Comparison of ENCODE assay signal across 8 mouse cellular contexts in the genomic region with DNA sequence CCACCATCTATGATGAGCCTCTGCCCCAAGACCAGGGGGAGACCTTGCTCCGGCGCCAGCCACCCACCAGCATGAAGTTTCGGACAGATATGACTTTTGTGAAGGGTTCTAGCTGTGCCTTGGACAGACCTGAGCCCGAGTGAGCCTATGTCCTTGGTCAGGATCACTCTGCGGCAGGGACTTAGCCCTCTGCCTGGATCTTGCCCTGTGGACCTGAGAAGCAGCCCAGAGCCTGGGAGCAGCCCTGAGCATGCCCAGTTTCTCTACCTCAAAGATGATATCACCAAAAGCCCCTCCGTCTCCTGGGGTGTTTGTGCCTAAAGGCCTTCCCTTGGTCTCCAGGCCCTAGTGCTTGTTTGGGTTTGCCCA. TPM values are rescaled to one million over a fixed set of nuclear protein-coding genes. Genes with fewer than 3 reads are reported as not detected.
A peak's percentile ranks its signal among the peaks of the same experiment; 100 is the strongest.
DNase-seq lines count a peak whose midpoint lies in the region; ATAC-seq and TF ChIP-seq lines count a peak whose summit lies in the region.

No protein-coding gene starts in this region.

- no peak for TF ChIP-seq EP300 in ES-Bruce4 (IDR thresholded peaks at IDR 0.05; ENCODE audit: insufficient read depth, low read depth, low read length)
- no peak for TF ChIP-seq EP300 in liver, postnatal 0 days (IDR thresholded peaks at IDR 0.05; ENCODE audit: low read depth)

- peaks cover 72% of the 10 kb centered on the region for H3K36me3 ChIP-seq in heart, embryonic 13.5 days
- peaks cover 20% of the 10 kb centered on the region for H3K36me3 ChIP-seq in ES-Bruce4 (ENCODE audit: control insufficient read depth, insufficient read depth, low read length, poor library complexity, severe bottlenecking)
- peaks cover 56% of the 10 kb centered on the region for H3K36me3 ChIP-seq in forebrain, embryonic 15.5 days
- peaks cover 40% of the 10 kb centered on the region for H3K36me3 ChIP-seq in liver, postnatal 0 days (replicated peaks; ENCODE audit: insufficient read depth, low read length)

- peaks cover 15% of the 10 kb centered on the region for H3K4me1 ChIP-seq in heart, embryonic 13.5 days
- no peaks in the 10 kb centered on the region for H3K4me1 ChIP-seq in ES-Bruce4 (ENCODE audit: control insufficient read depth, insufficient read depth, low read length)
- H3K4me1 ChIP-seq in forebrain, embryonic 15.5 days, result peaks cover 22% of the 10 kb centered on the region
- peaks cover 14% of the 10 kb centered on the region for H3K4me1 ChIP-seq in liver, postnatal 0 days (ENCODE audit: insufficient read depth)

- peak overlapping the region; percentile 100 for H3K4me2 ChIP-seq in heart, embryonic 13.5 days
- H3K4me2 ChIP-seq in forebrain, embryonic 15.5 days (replicated peaks), result peak overlapping the region; percentile 99
- H3K4me2 ChIP-seq in liver, postnatal 0 days (ENCODE audit: low read depth, low read length), result peak overlapping the region; percentile 100

- no peak for TF ChIP-seq CTCF in ES-Bruce4 (IDR thresholded peaks at IDR 0.05; ENCODE audit: low read depth, low read length)
- TF ChIP-seq CTCF in liver, postnatal 0 days (IDR thresholded peaks at IDR 0.05; ENCODE audit: low read depth), result no peak

- peak overlapping the region; percentile 78 for H3K27ac ChIP-seq in heart, embryonic 13.5 days (replicated peaks)
- H3K27ac ChIP-seq in ES-Bruce4 (ENCODE audit: insufficient read depth, low read length), result peak overlapping the region; percentile 70
- peak overlapping the region; percentile 83 for H3K27ac ChIP-seq in forebrain, embryonic 15.5 days (replicated peaks)
- peak overlapping the region; percentile 90 for H3K27ac ChIP-seq in liver, postnatal 0 days (ENCODE audit: low read depth)

- 50% methylated on average over 6 of the region's 6 CpGs for WGBS in heart, embryonic 13.5 days
- 69% methylated on average over 6 of the region's 6 CpGs for WGBS in forebrain, embryonic 15.5 days
- 45% methylated on average over 6 of the region's 6 CpGs for WGBS in liver, postnatal 0 days (ENCODE audit: insufficient replicate concordance)

- no peak for ATAC-seq in heart, embryonic 13.5 days (ENCODE audit: extremely low read depth, insufficient number of reproducible peaks, low FRiP score, low TSS enrichment)
- ATAC-seq in forebrain, embryonic 15.5 days (replicated peaks), result peak; percentile 38
- peak; percentile 43 for ATAC-seq in liver, postnatal 0 days
- ATAC-seq in cerebellum, adult (ENCODE audit: insufficient number of reproducible peaks, low FRiP score, low TSS enrichment), result no peak

- DNase-seq in heart, postnatal 36 days, result no peak
- DNase-seq in liver, postnatal 0 days, result no peak
- no peak for DNase-seq in layer of hippocampus, postnatal 10 days (ENCODE audit: low spot score in 2 of 2)
- DNase-seq in T-cell, adult 2 months (ENCODE audit: low spot score), result no peak

- H3K4me3 ChIP-seq in heart, embryonic 13.5 days, result peak overlapping the region; percentile 84
- peak overlapping the region; percentile 95 for H3K4me3 ChIP-seq in ES-Bruce4 (ENCODE audit: low read depth, low read length)
- peak overlapping the region; percentile 85 for H3K4me3 ChIP-seq in forebrain, embryonic 15.5 days
- H3K4me3 ChIP-seq in liver, postnatal 0 days (ENCODE audit: low read depth, low read length), result peak overlapping the region; percentile 93

- no peaks in the 10 kb centered on the region for H3K27me3 ChIP-seq in heart, embryonic 13.5 days (replicated peaks)
- H3K27me3 ChIP-seq in ES-Bruce4 (ENCODE audit: control insufficient read depth, insufficient read depth, low read length, poor library complexity, severe bottlenecking), result no peaks in the 10 kb centered on the region
- H3K27me3 ChIP-seq in forebrain, embryonic 15.5 days, result no peaks in the 10 kb centered on the region
- H3K27me3 ChIP-seq in liver, postnatal 0 days (ENCODE audit: insufficient read depth, low read length), result no peaks in the 10 kb centered on the region

- no peaks in the 10 kb centered on the region for H3K9me3 ChIP-seq in heart, embryonic 13.5 days
- H3K9me3 ChIP-seq in ES-Bruce4 (replicated peaks; ENCODE audit: control insufficient read depth, insufficient read depth, low read length, poor library complexity, severe bottlenecking), result no peaks in the 10 kb centered on the region
- no peaks in the 10 kb centered on the region for H3K9me3 ChIP-seq in forebrain, embryonic 15.5 days
- no peaks in the 10 kb centered on the region for H3K9me3 ChIP-seq in liver, postnatal 0 days (ENCODE audit: low read length)

- peak overlapping the region; percentile 93 for H3K9ac ChIP-seq in heart, embryonic 13.5 days
- peak overlapping the region; percentile 83 for H3K9ac ChIP-seq in ES-Bruce4 (ENCODE audit: low read depth, poor library complexity, severe bottlenecking)
- H3K9ac ChIP-seq in forebrain, embryonic 15.5 days (replicated peaks), result peak overlapping the region; percentile 77
- H3K9ac ChIP-seq in liver, postnatal 0 days (replicated peaks), result peak overlapping the region; percentile 84

- intact Hi-C loops in heart, postnatal 36 days (cut with DNase I), result no loop called here

- no peak for TF ChIP-seq POLR2A in ES-Bruce4 (IDR thresholded peaks at IDR 0.05; ENCODE audit: insufficient read depth, low read length)

RNA-seq across cellular contexts. Expression of gene Gpn2, which starts 0.5 kb away (rescaled TPM):
- 11.2 and 12.8 TPM in 2 replicates for polyA plus RNA-seq in heart, embryonic 13.5 days (2015; fragmentation: Nextera tagmentation; extraction: Ambion mirVana)
- total RNA-seq in heart, postnatal 36 days (2021), result 1 to 10 TPM; 7.0 TPM
- polyA plus RNA-seq in ES-Bruce4 (2011; ENCODE audit: insufficient read depth, insufficient read length, low read depth, missing spikeins), result 22.2 and 24.3 TPM in 2 replicates
- 24.0 and 25.7 TPM in 2 replicates for polyA plus RNA-seq in forebrain, embryonic 15.5 days (2015; fragmentation: Nextera tagmentation; extraction: Ambion mirVana)
- 10.2 and 10.9 TPM in 2 replicates for polyA plus RNA-seq in liver, postnatal 0 days (2015; fragmentation: Nextera tagmentation; extraction: Ambion mirVana)
- total RNA-seq in layer of hippocampus, postnatal 10 days (2021), result 10 to 100 TPM; 12.4 to 14.8 TPM

RNA-seq across cellular contexts. Expression of gene Gpatch3, which starts 9.1 kb away (rescaled TPM):
- polyA plus RNA-seq in heart, embryonic 13.5 days (2015; fragmentation: Nextera tagmentation; extraction: Ambion mirVana), result 5.0 and 5.3 TPM in 2 replicates
- 1 to 10 TPM; 3.3 to 5.5 TPM for total RNA-seq in heart, postnatal 36 days (2021)
- 3.9 and 7.9 TPM in 2 replicates for polyA plus RNA-seq in ES-Bruce4 (2011; ENCODE audit: insufficient read depth, insufficient read length, low read depth, missing spikeins)
- 7.9 and 9.0 TPM in 2 replicates for polyA plus RNA-seq in forebrain, embryonic 15.5 days (2015; fragmentation: Nextera tagmentation; extraction: Ambion mirVana)
- polyA plus RNA-seq in liver, postnatal 0 days (2015; fragmentation: Nextera tagmentation; extraction: Ambion mirVana), result 4.5 and 5.3 TPM in 2 replicates
- total RNA-seq in layer of hippocampus, postnatal 10 days (2021), result 1 to 10 TPM; 6.3 to 8.5 TPM

RNA-seq across cellular contexts. Expression of gene Sfn, which starts 18.3 kb away (rescaled TPM):
- 1.2 and 2.9 TPM in 2 replicates for polyA plus RNA-seq in heart, embryonic 13.5 days (2015; fragmentation: Nextera tagmentation; extraction: Ambion mirVana)
- total RNA-seq in heart, postnatal 36 days (2021), result 1 to 10 TPM; 1.1 to 1.5 TPM
- 250 and 292 TPM in 2 replicates for polyA plus RNA-seq in ES-Bruce4 (2011; ENCODE audit: insufficient read depth, insufficient read length, low read depth, missing spikeins)
- 0.97 and 1.1 TPM in 2 replicates for polyA plus RNA-seq in forebrain, embryonic 15.5 days (2015; fragmentation: Nextera tagmentation; extraction: Ambion mirVana)
- polyA plus RNA-seq in liver, postnatal 0 days (2015; fragmentation: Nextera tagmentation; extraction: Ambion mirVana), result 0.40 and 0.59 TPM in 2 replicates
- total RNA-seq in layer of hippocampus, postnatal 10 days (2021), result 1 to 10 TPM; 1.8 to 2.1 TPM

RNA-seq across cellular contexts. Expression of gene Nr0b2, which starts 30.5 kb away (rescaled TPM):
- polyA plus RNA-seq in heart, embryonic 13.5 days (2015; fragmentation: Nextera tagmentation; extraction: Ambion mirVana), result 10.5 and 10.8 TPM in 2 replicates
- 10 to 100 TPM; 14.2 to 15.3 TPM for total RNA-seq in heart, postnatal 36 days (2021)
- not detected in 2 replicates for polyA plus RNA-seq in ES-Bruce4 (2011; ENCODE audit: insufficient read depth, insufficient read length, low read depth, missing spikeins)
- not detected in 2 replicates for polyA plus RNA-seq in forebrain, embryonic 15.5 days (2015; fragmentation: Nextera tagmentation; extraction: Ambion mirVana)
- polyA plus RNA-seq in liver, postnatal 0 days (2015; fragmentation: Nextera tagmentation; extraction: Ambion mirVana), result 32.7 and 44.1 TPM in 2 replicates
- not detected for total RNA-seq in layer of hippocampus, postnatal 10 days (2021)

RNA-seq across cellular contexts. Expression of gene Nudc, which starts 37.9 kb away (rescaled TPM):
- polyA plus RNA-seq in heart, embryonic 13.5 days (2015; fragmentation: Nextera tagmentation; extraction: Ambion mirVana), result 218 and 226 TPM in 2 replicates
- 10 to 100 TPM; 68.6 to 76.2 TPM for total RNA-seq in heart, postnatal 36 days (2021)
- 274 and 303 TPM in 2 replicates for polyA plus RNA-seq in ES-Bruce4 (2011; ENCODE audit: insufficient read depth, insufficient read length, low read depth, missing spikeins)
- polyA plus RNA-seq in forebrain, embryonic 15.5 days (2015; fragmentation: Nextera tagmentation; extraction: Ambion mirVana), result 276 and 280 TPM in 2 replicates
- polyA plus RNA-seq in liver, postnatal 0 days (2015; fragmentation: Nextera tagmentation; extraction: Ambion mirVana), result 118 and 129 TPM in 2 replicates
- total RNA-seq in layer of hippocampus, postnatal 10 days (2021), result 100 to 1,000 TPM; 117 to 129 TPM

Comparison
In these comparisons a context has a peak if more than half of its experiments do, and no peak if none do; other contexts are left out.
1. ATAC-seq: peak in forebrain, embryonic 15.5 days (single experiment) and liver, postnatal 0 days (single experiment); none in heart, embryonic 13.5 days (single experiment) and cerebellum, adult (single experiment).
2. RNA of gene Sfn, which starts 18.3 kb away (polyA plus RNA-seq): 250 to 292 TPM in ES-Bruce4; 1.2 to 2.9 TPM in heart, embryonic 13.5 days, 0.97 to 1.1 TPM in forebrain, embryonic 15.5 days and 0.40 to 0.59 TPM in liver, postnatal 0 days; every median in the first group is over 10 times any median in the second.
3. Peak in every context shown above with its lines, with median percentiles within 50 percentile points of each other: H3K27ac ChIP-seq, H3K4me2 ChIP-seq, H3K4me3 ChIP-seq and H3K9ac ChIP-seq.